Mouse (Mus musculus) T-cell, adult 66 days (primary cell): Measurements from ENCODE around the gene Map1s. TPM values are rescaled to one million over a fixed set of nuclear protein-coding genes. Genes with fewer than 3 reads are reported as not detected.

Experiments used
- total RNA-seq, 2 experiments: library from RNA; stranded (reverse); gene quantifications; 3 replicates in 1 of 2; 4 replicates in 1 of 2; pipeline ENCODE4 v1.2.4; 2023

Map1s gene
- 10 to 100 TPM; 61.1 to 74.6 TPM for total RNA-seq

GRCm38 (mm10) chr8:70905831-70906736, at the start of gene Map1s:
Map1s (plus strand) TSS chr8:70905932.

GRCm38 (mm10) chr8:70862824-70863641, 42.7 kb upstream of the Map1s start, which contains the start of gene Kcnn1:
Kcnn1 (minus strand) TSS chr8:70863258.

GRCm38 (mm10) chr8:70873364-70873985, 32.3 kb upstream of the Map1s start, which contains the start of gene Ccdc124:
Ccdc124 (minus strand) TSS chr8:70873935.

GRCm38 (mm10) chr8:70892022-70892895, 13.5 kb upstream of the Map1s start, which contains the start of gene Slc5a5:
Slc5a5 (minus strand) TSS chr8:70892757.

GRCm38 (mm10) chr8:70897021-70897680, 8.6 kb upstream of the Map1s start, which contains the start of gene Rpl18a:
Rpl18a (minus strand) TSS chr8:70897412.

Other genes with a start within 250 kb of the Map1s start
- gene Pgpep1, start 245.5 kb upstream of the Map1s start, total RNA-seq: 1 to 10 TPM; 2.6 to 3.7 TPM
- 100 to 1,000 TPM; 133 to 142 TPM for gene Lsm4, start 232.7 kb upstream of the Map1s start, total RNA-seq
- gene Jund, start 207.0 kb upstream of the Map1s start, total RNA-seq: 100 to 1,000 TPM; 758 to 827 TPM
- 1 to 10 TPM; 3.7 to 7.6 TPM for gene Iqcn, start 202.5 kb upstream of the Map1s start, total RNA-seq
- not detected for gene Gm3336, start 187.4 kb upstream of the Map1s start, total RNA-seq
- gene Pde4c, start 182.2 kb upstream of the Map1s start, total RNA-seq: under 1 TPM; 0.32 to 0.47 TPM
- gene Rab3a, start 151.3 kb upstream of the Map1s start, total RNA-seq: 1 to 10 TPM; 6.0 to 6.4 TPM
- 10 to 100 TPM; 20.7 to 25.0 TPM for gene Mpv17l2, start 145.0 kb upstream of the Map1s start, total RNA-seq
- 10 to 100 TPM; 14.2 to 17.2 TPM for gene Pik3r2, start 129.2 kb upstream of the Map1s start, total RNA-seq
- 100 to 1,000 TPM; 188 to 190 TPM for gene Mast3, start 100.9 kb upstream of the Map1s start, total RNA-seq
- 10 to 100 TPM in 1 of 2 experiments, 1 to 10 TPM in 1; 8.1 to 19.1 TPM for gene Il12rb1, start 97.5 kb upstream of the Map1s start, total RNA-seq
- 10 to 100 TPM; 36.5 to 42.1 TPM for gene Arrdc2, start 66.2 kb upstream of the Map1s start, total RNA-seq
- not detected for gene Kcnn1, start 42.7 kb upstream of the Map1s start, total RNA-seq
- gene Ccdc124, start 32.0 kb upstream of the Map1s start, total RNA-seq: 10 to 100 TPM; 36.5 to 43.1 TPM
- gene Slc5a5, start 13.2 kb upstream of the Map1s start, total RNA-seq: not detected
- 1,000 to 10,000 TPM; 4,919 to 4,946 TPM for gene Rpl18a, start 8.5 kb upstream of the Map1s start, total RNA-seq